Mouse (Mus musculus) stomach, embryonic 15.5 days (tissue): ENCODE measurements at regions not wholly inside any gene's neighbourhood (a gene's known extent, or its start where the extent isn't known, plus 50 kb on each side); places are given as distances from the start of the nearest gene placed in this dataset.

ENCODE experiments used
- ATAC-seq: fragments of 200-750 bp; cut with Nextera tagmentation; 2 replicates; pipeline ENCODE4 v1.8.0; 2017; ENCODE audit warnings: low read depth, moderate number of reproducible peaks, moderate TSS enrichment; ENCODE audit not compliant: insufficient read depth, low FRiP score
- H3K27ac ChIP-seq: fragments of 300-500 bp; sonication (generic); 2 replicates; pipeline ENCODE4 v1.5.1; 2015; ENCODE audit warnings: mild to moderate bottlenecking, inconsistent platforms
- H3K27me3 ChIP-seq: fragments of 300-500 bp; sonication (generic); replicated peaks from 2 replicates; pipeline ENCODE4 v1.6.1; 2015; ENCODE audit warnings: inconsistent platforms
- H3K36me3 ChIP-seq: fragments of 300-500 bp; sonication (generic); 2 replicates; pipeline ENCODE4 v1.6.1; 2015; ENCODE audit warnings: inconsistent platforms
- H3K4me1 ChIP-seq: fragments of 300-500 bp; sonication (generic); 2 replicates; pipeline ENCODE4 v1.6.1; 2015; ENCODE audit warnings: inconsistent platforms
- H3K4me2 ChIP-seq: fragments of 300-500 bp; sonication (generic); 2 replicates; pipeline ENCODE4 v1.6.1; 2015; ENCODE audit warnings: mild to moderate bottlenecking, inconsistent platforms
- H3K4me3 ChIP-seq: fragments of 300-500 bp; sonication (generic); replicated peaks from 2 replicates; pipeline ENCODE4 v1.5.1; 2015; ENCODE audit warnings: inconsistent platforms
- H3K9ac ChIP-seq: fragments of 300-500 bp; sonication (generic); 2 replicates; pipeline ENCODE4 v1.6.1; 2015; ENCODE audit warnings: inconsistent platforms
- H3K9me3 ChIP-seq: fragments of 300-500 bp; sonication (generic); 2 replicates; pipeline ENCODE4 v1.6.1; 2016; ENCODE audit warnings: inconsistent platforms
- WGBS: fragments of 180-500 bp; shearing (Covaris S2); methylation state at CpG from one replicate; pipeline ENCODE4 v1.1.7; 2015; 5-methylcytosine and 5-hydroxymethylcytosine counted together

- Histone ChIP-seq H3K9me3 (no peaks in the 10 kb centered on the region), H3K9ac (no peak overlapping the region), H3K27me3 (no peaks in the 10 kb centered on the region), H3K4me3 (no peak overlapping the region), H3K27ac (no peak overlapping the region), H3K4me1 (no peaks in the 10 kb centered on the region), H3K36me3 (no peaks in the 10 kb centered on the region), H3K4me2 (no peak overlapping the region)
- no peak for ATAC-seq
- WGBS: 63% methylated on average over 4 of the region's 4 CpGs
These were observed 233.6 kb upstream of the Tmem161b start for GRCm38 (mm10) chr13:83988517-83988916.

- no peak overlapping the region for H3K4me2 ChIP-seq
- no peaks in the 10 kb centered on the region for H3K27me3 ChIP-seq
- H3K36me3 ChIP-seq: no peaks in the 10 kb centered on the region
- no peak overlapping the region for H3K9ac ChIP-seq
- no peak overlapping the region for H3K27ac ChIP-seq
- no peak for ATAC-seq
- no peaks in the 10 kb centered on the region for H3K9me3 ChIP-seq
- WGBS: 63% methylated on average over 12 of the region's 12 CpGs
- H3K4me1 ChIP-seq: no peaks in the 10 kb centered on the region
- no peak overlapping the region for H3K4me3 ChIP-seq
These were observed 224.3 kb upstream of the Tmem161b start for GRCm38 (mm10) chr13:83997599-83998369.

DNA sequence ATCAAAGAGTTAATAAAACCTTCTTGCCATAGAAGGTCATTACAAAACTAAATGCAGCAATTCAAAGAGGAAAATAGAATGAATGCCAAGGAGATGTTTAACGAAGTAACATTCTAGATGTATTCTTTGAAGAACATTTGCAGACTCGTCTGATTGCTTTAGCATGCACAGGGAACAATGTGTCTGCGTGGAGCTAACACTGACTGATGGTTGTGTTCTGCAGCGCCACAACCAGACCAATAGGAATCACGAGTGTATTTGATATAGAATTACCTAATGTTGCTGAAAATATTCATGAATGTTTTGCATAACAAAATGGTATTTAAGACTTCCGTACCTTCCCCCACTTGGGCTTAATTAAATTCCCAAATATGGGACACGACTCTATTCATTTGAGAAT lies 200.3 kb upstream of the Tmem161b start:
- H3K4me2 ChIP-seq: no peak overlapping the region
- no peak for ATAC-seq
- no peaks in the 10 kb centered on the region for H3K27me3 ChIP-seq
- no peaks in the 10 kb centered on the region for H3K4me1 ChIP-seq
- H3K36me3 ChIP-seq: no peaks in the 10 kb centered on the region
- no peak overlapping the region for H3K9ac ChIP-seq
- H3K9me3 ChIP-seq: no peaks in the 10 kb centered on the region
- H3K4me3 ChIP-seq: no peak overlapping the region
- H3K27ac ChIP-seq: no peak overlapping the region
- WGBS: 78% methylated on average over 7 of the region's 7 CpGs

GRCm38 (mm10) chr13:84023021-84023420 lies 199.1 kb upstream of the Tmem161b start:
- Histone ChIP-seq H3K27ac (no peak overlapping the region), H3K27me3 (no peaks in the 10 kb centered on the region), H3K4me3 (no peak overlapping the region), H3K9ac (no peak overlapping the region), H3K4me1 (no peaks in the 10 kb centered on the region), H3K4me2 (no peak overlapping the region), H3K9me3 (no peaks in the 10 kb centered on the region), H3K36me3 (no peaks in the 10 kb centered on the region)
- no peak for ATAC-seq
- 83% methylated on average over 1 of the region's 1 CpGs for WGBS

- H3K36me3 ChIP-seq: no peaks in the 10 kb centered on the region
- H3K9ac ChIP-seq: no peak overlapping the region
- whole genome bisulfite sequencing: 63% methylated on average over 5 of the region's 5 CpGs
- no peak for ATAC-seq
- H3K27me3 ChIP-seq: no peaks in the 10 kb centered on the region
- H3K4me3 ChIP-seq: no peak overlapping the region
- no peaks in the 10 kb centered on the region for H3K9me3 ChIP-seq
- H3K4me2 ChIP-seq: no peak overlapping the region
- no peaks in the 10 kb centered on the region for H3K4me1 ChIP-seq
- no peak overlapping the region for H3K27ac ChIP-seq
These were observed 198.5 kb upstream of the Tmem161b start for GRCm38 (mm10) chr13:84023637-84024036.

- Histone ChIP-seq H3K4me3 (no peak overlapping the region), H3K27ac (no peak overlapping the region), H3K4me2 (no peak overlapping the region), H3K4me1 (no peaks in the 10 kb centered on the region), H3K36me3 (no peaks in the 10 kb centered on the region), H3K9ac (no peak overlapping the region), H3K27me3 (no peaks in the 10 kb centered on the region), H3K9me3 (no peaks in the 10 kb centered on the region)
- ATAC-seq: no peak
- WGBS: 74% methylated on average over 2 of the region's 2 CpGs
These were observed 196.7 kb upstream of the Tmem161b start for GRCm38 (mm10) chr13:84025348-84025747.

DNA sequence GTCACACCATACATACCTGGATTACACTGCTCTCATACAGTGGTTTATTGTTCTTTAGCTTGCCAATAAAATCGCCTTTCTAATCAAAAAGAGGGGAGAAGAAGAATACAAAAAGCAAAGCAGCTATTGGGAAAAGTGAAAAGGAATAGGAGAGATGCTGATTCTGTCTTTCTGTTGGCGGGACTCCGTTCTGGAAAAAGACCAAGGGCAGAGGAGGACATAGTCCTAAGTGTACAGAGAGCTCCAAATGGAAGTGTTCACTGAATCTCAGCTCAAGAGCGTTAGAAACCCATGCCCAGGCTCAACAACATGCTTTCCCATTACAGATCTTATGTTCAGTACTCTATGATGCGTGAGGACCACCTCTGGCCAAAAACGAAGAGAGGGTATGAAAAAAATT lies 174.4 kb upstream of the Tmem161b start:
- WGBS: 84% methylated on average over 6 of the region's 6 CpGs
- H3K27ac ChIP-seq: no peak overlapping the region
- H3K4me3 ChIP-seq: no peak overlapping the region
- H3K9ac ChIP-seq: no peak overlapping the region
- no peak for ATAC-seq
- H3K9me3 ChIP-seq: no peaks in the 10 kb centered on the region
- H3K27me3 ChIP-seq: no peaks in the 10 kb centered on the region
- H3K4me1 ChIP-seq: no peaks in the 10 kb centered on the region
- H3K36me3 ChIP-seq: no peaks in the 10 kb centered on the region
- no peak overlapping the region for H3K4me2 ChIP-seq

DNA sequence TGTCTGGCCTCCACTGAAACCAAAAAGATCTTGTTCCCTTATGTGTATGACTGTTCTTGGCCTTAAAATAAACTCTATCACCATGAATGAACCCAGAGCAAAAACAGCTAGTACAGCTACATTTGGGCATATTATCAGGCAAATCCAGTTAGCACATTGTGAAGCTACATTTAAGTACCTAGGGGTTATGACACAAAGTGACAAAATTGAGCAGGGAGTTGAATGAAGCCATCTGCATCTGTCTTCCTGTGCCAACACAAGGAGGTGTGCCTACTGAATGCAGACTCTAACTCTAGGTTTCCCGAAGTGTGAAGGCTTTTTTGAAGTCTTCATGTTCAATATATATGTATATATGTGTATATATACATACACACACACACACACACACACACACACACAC lies 169.9 kb upstream of the Tmem161b start:
- Histone ChIP-seq H3K9me3 (no peaks in the 10 kb centered on the region), H3K4me3 (no peak overlapping the region), H3K36me3 (no peaks in the 10 kb centered on the region), H3K9ac (no peak overlapping the region), H3K4me2 (no peak overlapping the region), H3K27ac (no peak overlapping the region), H3K4me1 (no peaks in the 10 kb centered on the region), H3K27me3 (no peaks in the 10 kb centered on the region)
- ATAC-seq: no peak
- WGBS: 69% methylated on average over 1 of the region's 1 CpGs

DNA sequence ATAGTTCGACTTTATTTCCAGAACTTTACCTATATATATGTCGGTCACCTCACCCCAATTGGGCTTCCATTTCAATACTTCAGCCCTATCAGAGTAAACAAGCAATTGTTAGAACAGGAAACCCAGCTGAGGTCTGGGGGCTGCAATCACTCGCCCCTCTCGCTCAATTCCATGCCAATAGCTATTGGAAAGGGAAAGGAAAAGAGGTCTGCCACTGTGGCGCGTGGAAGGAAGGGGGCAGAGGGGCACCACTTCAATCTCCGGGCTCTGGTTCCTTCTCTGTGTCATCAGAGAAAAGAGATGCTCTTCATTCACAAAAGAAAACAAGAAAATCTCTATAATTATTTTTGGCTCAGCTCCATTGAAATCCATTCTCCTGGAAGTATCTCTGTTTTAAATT lies 167.1 kb upstream of the Tmem161b start:
- no peak overlapping the region for H3K4me3 ChIP-seq
- H3K4me1 ChIP-seq: no peaks in the 10 kb centered on the region
- WGBS: 74% methylated on average over 7 of the region's 7 CpGs
- H3K27me3 ChIP-seq: no peaks in the 10 kb centered on the region
- no peak overlapping the region for H3K9ac ChIP-seq
- H3K36me3 ChIP-seq: no peaks in the 10 kb centered on the region
- ATAC-seq: no peak
- no peaks in the 10 kb centered on the region for H3K9me3 ChIP-seq
- H3K4me2 ChIP-seq: no peak overlapping the region
- no peak overlapping the region for H3K27ac ChIP-seq

DNA sequence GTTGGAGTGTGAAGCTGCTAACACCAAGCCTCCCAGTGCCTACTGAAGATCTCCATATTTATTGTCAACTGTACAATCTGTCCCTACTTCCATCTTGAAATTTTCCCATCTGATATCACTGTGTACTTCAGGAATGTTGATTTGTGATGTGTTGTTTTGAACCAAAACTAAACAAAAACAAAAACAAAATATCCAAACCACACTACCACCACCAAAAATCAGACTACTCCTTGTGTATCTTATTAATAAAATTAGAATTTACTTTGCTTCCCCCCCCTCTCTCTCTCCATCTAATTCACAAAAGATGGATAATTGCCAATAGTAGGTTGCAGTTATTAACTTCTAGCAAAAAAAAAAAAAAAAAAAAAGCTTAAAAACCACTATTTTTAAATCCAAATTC lies 166.5 kb upstream of the Tmem161b start:
- no peaks in the 10 kb centered on the region for H3K9me3 ChIP-seq
- H3K4me1 ChIP-seq: no peaks in the 10 kb centered on the region
- H3K4me2 ChIP-seq: no peak overlapping the region
- H3K36me3 ChIP-seq: no peaks in the 10 kb centered on the region
- H3K27ac ChIP-seq: no peak overlapping the region
- H3K4me3 ChIP-seq: no peak overlapping the region
- no peaks in the 10 kb centered on the region for H3K27me3 ChIP-seq
- no peak for ATAC-seq
- no peak overlapping the region for H3K9ac ChIP-seq

- Histone ChIP-seq H3K4me3 (no peak overlapping the region), H3K4me1 (no peaks in the 10 kb centered on the region), H3K27ac (no peak overlapping the region), H3K4me2 (no peak overlapping the region), H3K27me3 (no peaks in the 10 kb centered on the region), H3K9ac (no peak overlapping the region), H3K9me3 (no peaks in the 10 kb centered on the region), H3K36me3 (no peaks in the 10 kb centered on the region)
- no peak for ATAC-seq
- WGBS: 63% methylated on average over 3 of the region's 3 CpGs
These were observed 165.6 kb upstream of the Tmem161b start for GRCm38 (mm10) chr13:84056451-84056850.

DNA sequence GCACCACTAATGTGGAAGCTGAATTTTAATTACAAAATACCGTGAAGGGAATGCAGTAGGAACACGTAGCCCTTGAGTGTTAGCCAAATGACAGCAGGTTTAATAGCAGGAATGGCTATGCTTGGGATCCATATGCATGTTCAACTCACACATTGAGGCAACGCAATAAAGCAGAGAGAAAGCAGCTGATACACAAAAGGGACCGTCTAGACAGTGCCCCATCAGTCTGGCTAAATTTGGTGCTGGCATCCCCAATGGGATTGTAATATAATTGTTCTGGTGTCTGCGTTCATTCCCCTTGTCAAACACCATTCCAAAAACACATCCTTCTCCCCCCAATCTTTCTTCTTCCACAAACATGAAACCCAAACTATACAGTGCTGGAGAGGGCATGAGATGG lies 165.1 kb upstream of the Tmem161b start:
- Histone ChIP-seq H3K4me2 (no peak overlapping the region), H3K9me3 (no peaks in the 10 kb centered on the region), H3K9ac (no peak overlapping the region), H3K27ac (no peak overlapping the region), H3K27me3 (no peaks in the 10 kb centered on the region), H3K36me3 (no peaks in the 10 kb centered on the region), H3K4me3 (no peak overlapping the region), H3K4me1 (no peaks in the 10 kb centered on the region)
- no peak for ATAC-seq
- WGBS: 74% methylated on average over 5 of the region's 5 CpGs

GRCm38 (mm10) chr13:84057456-84057855 lies 164.6 kb upstream of the Tmem161b start:
- no peak overlapping the region for H3K9ac ChIP-seq
- H3K4me2 ChIP-seq: no peak overlapping the region
- no peak overlapping the region for H3K27ac ChIP-seq
- no peaks in the 10 kb centered on the region for H3K9me3 ChIP-seq
- H3K27me3 ChIP-seq: no peaks in the 10 kb centered on the region
- no peaks in the 10 kb centered on the region for H3K4me1 ChIP-seq
- H3K36me3 ChIP-seq: no peaks in the 10 kb centered on the region
- ATAC-seq: no peak
- H3K4me3 ChIP-seq: no peak overlapping the region
